Mouse (Mus musculus) forebrain, embryonic 13.5 days (tissue): ENCODE results near the gene Ralgds. TPM values are rescaled to one million over a fixed set of nuclear protein-coding genes. Genes with fewer than 3 reads are reported as not detected.

Source experiments
- ATAC-seq: fragments of 200-750 bp; cut with Nextera tagmentation; 2 replicates; pipeline ENCODE4 v1.8.0; 2017
- H3K27ac ChIP-seq: fragments of 300-500 bp; sonication (generic); 2 replicates; pipeline ENCODE4 v1.5.1; 2015; ENCODE audit warnings: inconsistent platforms, mild to moderate bottlenecking, moderate library complexity
- H3K27me3 ChIP-seq: fragments of 300-500 bp; sonication (generic); 2 replicates; pipeline ENCODE4 v1.6.1; 2015; ENCODE audit warnings: mild to moderate bottlenecking, inconsistent platforms
- H3K36me3 ChIP-seq: fragments of 300-500 bp; sonication (generic); 2 replicates; pipeline ENCODE4 v1.6.1; 2015; ENCODE audit warnings: mild to moderate bottlenecking, inconsistent platforms; ENCODE audit not compliant: poor library complexity, severe bottlenecking
- H3K4me1 ChIP-seq: fragments of 300-500 bp; sonication (generic); 2 replicates; pipeline ENCODE4 v1.6.1; 2015; ENCODE audit warnings: inconsistent platforms
- H3K4me2 ChIP-seq: fragments of 300-500 bp; sonication (generic); 2 replicates; pipeline ENCODE4 v1.6.1; 2015; ENCODE audit warnings: inconsistent platforms, mild to moderate bottlenecking, moderate library complexity
- H3K4me3 ChIP-seq: fragments of 300-500 bp; sonication (generic); 2 replicates; pipeline ENCODE4 v1.5.1; 2015; ENCODE audit warnings: mild to moderate bottlenecking, inconsistent platforms
- H3K9ac ChIP-seq: fragments of 300-500 bp; sonication (generic); 2 replicates; pipeline ENCODE4 v1.6.1; 2015; ENCODE audit warnings: mild to moderate bottlenecking, inconsistent platforms
- H3K9me3 ChIP-seq: fragments of 300-500 bp; sonication (generic); replicated peaks from 2 replicates; pipeline ENCODE4 v1.6.1; 2016; ENCODE audit warnings: inconsistent platforms
- WGBS: fragments of 180-500 bp; shearing (Covaris S2); methylation state at CpG from one replicate; pipeline ENCODE4 v1.1.7; 2015; 5-methylcytosine and 5-hydroxymethylcytosine counted together
- polyA plus RNA-seq: library from polyadenylated mRNA; unstranded; fragments of >200 nt; fragmentation: Nextera tagmentation; extraction: Ambion mirVana; gene quantifications from 2 replicates; pipeline ENCODE4 v1.2.1, GENCODE M21; 2015

The Ralgds gene
- polyA plus RNA-seq, 1 experiment from 2014 or later = 53.6 TPM

- H3K4me3 ChIP-seq = no peak overlapping the region
- H3K9ac ChIP-seq = no peak overlapping the region
- H3K4me1 ChIP-seq = no peaks in the 10 kb centered on the region
- H3K27me3 ChIP-seq = no peaks in the 10 kb centered on the region
- no peak overlapping the region for H3K27ac ChIP-seq
- ATAC-seq = no peak
- no peak overlapping the region for H3K4me2 ChIP-seq
- no peaks in the 10 kb centered on the region for H3K9me3 ChIP-seq
- WGBS = 82% methylated on average over 20 of the region's 20 CpGs
- H3K36me3 ChIP-seq = no peaks in the 10 kb centered on the region
These were observed 33.4 kb upstream of the Ralgds start for GRCm38 (mm10) chr2:28479208-28480204.

- 75% methylated on average over 2 of the region's 2 CpGs for WGBS
- H3K4me1 ChIP-seq = no peaks in the 10 kb centered on the region
These were observed 29.1 kb upstream of the Ralgds start for GRCm38 (mm10) chr2:28483861-28484260.

GRCm38 (mm10) chr2:28494521-28494920 is 18.4 kb upstream of the Ralgds start:
- H3K27me3 ChIP-seq = no peaks in the 10 kb centered on the region
- no peak overlapping the region for H3K27ac ChIP-seq
- H3K4me3 ChIP-seq = no peak overlapping the region
- H3K9ac ChIP-seq = no peak overlapping the region
- WGBS = 75% methylated on average over 2 of the region's 2 CpGs
- H3K4me2 ChIP-seq = no peak overlapping the region
- no peaks in the 10 kb centered on the region; the same call in 1 of the 2 replicates for H3K9me3 ChIP-seq
- no peak for ATAC-seq
- no peaks in the 10 kb centered on the region for H3K4me1 ChIP-seq
- no peaks in the 10 kb centered on the region for H3K36me3 ChIP-seq

More at GRCm38 (mm10) chr2:28483861-28484260, 29.1 kb upstream of the Ralgds start:
- Histone ChIP-seq H3K9me3 (no peaks in the 10 kb centered on the region), H3K4me2 (no peak overlapping the region), H3K27ac (no peak overlapping the region), H3K36me3 (no peaks in the 10 kb centered on the region), H3K9ac (no peak overlapping the region), H3K4me3 (no peak overlapping the region), H3K27me3 (no peaks in the 10 kb centered on the region)
- ATAC-seq = no peak

GRCm38 (mm10) chr2:28495207-28495756 is 17.6 kb upstream of the Ralgds start:
- H3K9me3 ChIP-seq = no peaks in the 10 kb centered on the region; the same call in 1 of the 2 replicates
- whole genome bisulfite sequencing = 92% methylated on average over 14 of the region's 14 CpGs
- no peak overlapping the region for H3K4me3 ChIP-seq
- H3K4me2 ChIP-seq = no peak overlapping the region
- H3K9ac ChIP-seq = no peak overlapping the region
- no peak for ATAC-seq
- no peaks in the 10 kb centered on the region for H3K4me1 ChIP-seq
- H3K27ac ChIP-seq = no peak overlapping the region
- no peaks in the 10 kb centered on the region for H3K27me3 ChIP-seq
- no peaks in the 10 kb centered on the region for H3K36me3 ChIP-seq

- H3K4me3 ChIP-seq = no peak overlapping the region
- H3K9ac ChIP-seq = no peak overlapping the region
- ATAC-seq = no peak
- no peaks in the 10 kb centered on the region for H3K36me3 ChIP-seq
- H3K27me3 ChIP-seq = no peaks in the 10 kb centered on the region
- no peak overlapping the region for H3K4me2 ChIP-seq
- no peak overlapping the region for H3K27ac ChIP-seq
- no peaks in the 10 kb centered on the region; the same call in 1 of the 2 replicates for H3K9me3 ChIP-seq
- no peaks in the 10 kb centered on the region for H3K4me1 ChIP-seq
- WGBS = 89% methylated on average over 16 of the region's 16 CpGs
These were observed 16.9 kb upstream of the Ralgds start for GRCm38 (mm10) chr2:28495801-28496595.

- 80% methylated on average over 5 of the region's 5 CpGs for WGBS
- Histone ChIP-seq H3K36me3 (no peaks in the 10 kb centered on the region), H3K9ac (no peak within 1 kb of the TSS), H3K9me3 (no peaks in the 10 kb centered on the region; the same call in 1 of the 2 replicates), H3K4me3 (no peak within 1 kb of the TSS), H3K27ac (no peak within 1 kb of the TSS), H3K4me2 (no peak within 1 kb of the TSS), H3K4me1 (no peaks in the 10 kb centered on the region), H3K27me3 (no peaks in the 10 kb centered on the region)
- no peak for ATAC-seq
These were observed 16.3 kb upstream of the Ralgds start, which contains the start of gene Gbgt1 for GRCm38 (mm10) chr2:28496671-28497070. Gbgt1 (plus strand) TSS chr2:28496891.

GRCm38 (mm10) chr2:28497561-28497960 is 15.4 kb upstream of the Ralgds start:
- Histone ChIP-seq H3K9ac (no peak overlapping the region), H3K9me3 (no peaks in the 10 kb centered on the region; the same call in 1 of the 2 replicates), H3K36me3 (no peaks in the 10 kb centered on the region), H3K4me2 (no peak overlapping the region), H3K4me3 (no peak overlapping the region), H3K4me1 (no peaks in the 10 kb centered on the region), H3K27me3 (no peaks in the 10 kb centered on the region), H3K27ac (no peak overlapping the region)
- no peak for ATAC-seq
- 74% methylated on average over 5 of the region's 5 CpGs for WGBS

GRCm38 (mm10) chr2:28498431-28498830 is 14.5 kb upstream of the Ralgds start:
- Histone ChIP-seq H3K4me1 (no peaks in the 10 kb centered on the region), H3K9ac (no peak overlapping the region), H3K9me3 (no peaks in the 10 kb centered on the region; the same call in 1 of the 2 replicates), H3K27ac (no peak overlapping the region), H3K36me3 (no peaks in the 10 kb centered on the region), H3K27me3 (no peaks in the 10 kb centered on the region), H3K4me2 (no peak overlapping the region), H3K4me3 (no peak overlapping the region)
- ATAC-seq = no peak
- 84% methylated on average over 4 of the region's 4 CpGs for WGBS

GRCm38 (mm10) chr2:28502987-28503386 is 9.9 kb upstream of the Ralgds start:
- H3K4me2 ChIP-seq = no peak overlapping the region
- no peak for ATAC-seq
- H3K9me3 ChIP-seq = no peaks in the 10 kb centered on the region
- WGBS = 83% methylated on average over 10 of the region's 10 CpGs
- H3K36me3 ChIP-seq = no peaks in the 10 kb centered on the region
- no peaks in the 10 kb centered on the region for H3K4me1 ChIP-seq
- H3K27ac ChIP-seq = no peak overlapping the region
- no peak overlapping the region for H3K9ac ChIP-seq
- no peak overlapping the region for H3K4me3 ChIP-seq
- no peaks in the 10 kb centered on the region for H3K27me3 ChIP-seq

- H3K27me3 ChIP-seq = no peaks in the 10 kb centered on the region
- no peak overlapping the region for H3K27ac ChIP-seq
- no peaks in the 10 kb centered on the region for H3K4me1 ChIP-seq
- H3K4me2 ChIP-seq = no peak overlapping the region
- H3K36me3 ChIP-seq = no peaks in the 10 kb centered on the region
- no peak overlapping the region for H3K9ac ChIP-seq
- no peak for ATAC-seq
- 91% methylated on average over 13 of the region's 13 CpGs for WGBS
- H3K4me3 ChIP-seq = no peak overlapping the region
- no peaks in the 10 kb centered on the region for H3K9me3 ChIP-seq
These were observed 8.2 kb upstream of the Ralgds start for GRCm38 (mm10) chr2:28504676-28505075.

GRCm38 (mm10) chr2:28505795-28506194 is 7.1 kb upstream of the Ralgds start, which contains the start of gene Gm10134:
Gm10134 (plus strand) TSS chr2:28506095.
- no peak within 1 kb of the TSS for H3K4me3 ChIP-seq
- ATAC-seq = no peak
- H3K4me1 ChIP-seq = no peaks in the 10 kb centered on the region
- no peak within 1 kb of the TSS for H3K4me2 ChIP-seq
- no peaks in the 10 kb centered on the region for H3K27me3 ChIP-seq
- no peak within 1 kb of the TSS for H3K9ac ChIP-seq
- no peaks in the 10 kb centered on the region for H3K36me3 ChIP-seq
- WGBS = 78% methylated on average over 3 of the region's 3 CpGs
- H3K27ac ChIP-seq = no peak within 1 kb of the TSS
- no peaks in the 10 kb centered on the region for H3K9me3 ChIP-seq

- Histone ChIP-seq H3K4me1 (no peaks in the 10 kb centered on the region), H3K9ac (no peak overlapping the region)
- no peak for ATAC-seq
These were observed 6.6 kb upstream of the Ralgds start for GRCm38 (mm10) chr2:28506291-28506690.

More at GRCm38 (mm10) chr2:28506291-28506690, 6.6 kb upstream of the Ralgds start:
- 82% methylated on average over 6 of the region's 6 CpGs for WGBS
- Histone ChIP-seq H3K9me3 (no peaks in the 10 kb centered on the region), H3K4me3 (no peak overlapping the region), H3K36me3 (no peaks in the 10 kb centered on the region), H3K4me2 (no peak overlapping the region), H3K27ac (no peak overlapping the region), H3K27me3 (no peaks in the 10 kb centered on the region)
